Mouse (Mus musculus) embryo, embryonic 11.5 days (tissue): ENCODE measurements around the gene Crxos.
"Not testable (repeated sequence)": the region's sequence is repeated elsewhere in the genome, so short reads cannot be mapped to it uniquely, and the experiment has no call there.

Source experiments
- DNase-seq: peaks from one replicate; pipeline ENCODE4 v3.0.0-alpha.2; 2012; ENCODE audit warnings: low read depth, low spot score

The Crxos gene

DNA sequence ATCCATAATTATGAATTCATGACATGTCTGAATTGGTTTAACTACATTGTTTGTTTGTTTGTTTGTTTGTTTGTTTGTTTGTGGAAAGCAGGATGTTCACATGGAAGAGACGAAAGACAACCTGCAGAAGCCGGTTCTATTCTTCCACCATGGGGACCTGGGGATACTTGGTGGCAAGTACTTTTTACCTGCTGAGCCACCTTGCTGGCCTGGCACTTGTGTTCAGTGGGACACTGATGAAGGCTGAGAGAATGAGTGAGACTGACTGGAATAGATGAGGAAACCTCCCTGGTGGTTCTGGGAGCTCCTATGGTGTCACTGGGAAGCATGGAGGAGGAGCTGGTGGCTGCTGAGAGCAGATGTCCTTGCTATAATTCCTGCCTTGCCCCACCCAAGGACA is at the start of gene Crxos:
Gene Crxos (plus strand): TSS at position 301 of the 400 bp plus-strand sequence.
- no peak for DNase-seq

- DNase-seq = no peak
Measured at GRCm38 (mm10) chr7:15839578-15839977, 42.8 kb upstream of the Crxos start, which contains the start of gene Obox6. Gene Obox6, minus strand, starts transcription at chr7:15839678.

DNA sequence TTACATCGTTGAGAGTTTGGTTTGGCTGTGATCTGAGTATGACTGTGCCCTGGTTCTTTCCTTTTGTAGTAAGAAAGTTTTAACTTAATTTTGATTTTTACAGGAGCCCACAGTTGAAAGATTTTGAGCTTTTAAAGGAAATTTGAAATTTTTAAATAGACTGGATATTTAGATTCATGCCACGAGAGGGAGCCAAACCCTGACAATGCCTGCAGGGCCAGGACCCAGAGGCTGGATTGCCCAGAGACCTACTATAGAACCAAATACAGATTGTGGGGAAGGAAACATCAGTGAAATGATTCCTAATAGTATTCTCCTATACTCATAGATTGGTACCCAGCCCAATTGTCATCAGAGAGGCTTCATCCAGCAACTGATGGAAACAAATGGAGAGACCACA is 22.8 kb upstream of the Crxos start:
- no peak for DNase-seq

- no peak for DNase-seq
Measured at GRCm38 (mm10) chr7:15864104-15864503, 18.3 kb upstream of the Crxos start.

DNA sequence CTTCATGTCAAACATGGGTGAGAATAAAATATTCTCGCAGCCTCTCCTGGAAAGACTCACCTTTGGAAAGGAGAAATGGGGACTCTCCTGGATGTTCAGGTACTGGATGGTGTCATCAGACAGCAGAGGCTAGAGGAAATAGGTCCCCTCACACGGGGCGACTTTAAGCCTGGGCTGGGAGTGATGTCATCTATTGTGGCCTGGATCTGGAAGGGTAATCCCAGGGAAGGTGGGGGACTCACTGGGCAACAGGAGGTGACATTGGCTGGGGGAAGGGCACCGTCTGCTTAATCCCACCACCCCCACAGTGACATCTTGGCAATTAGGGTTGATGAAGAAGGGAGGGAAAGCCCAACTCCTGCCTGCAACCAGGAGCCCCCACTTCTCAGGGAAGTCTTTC is 2.7 kb upstream of the Crxos start, which contains the start of gene Crx:
Gene Crx (minus strand): TSS at position 213 of the 400 bp plus-strand sequence.
- DNase-seq = no peak

DNA sequence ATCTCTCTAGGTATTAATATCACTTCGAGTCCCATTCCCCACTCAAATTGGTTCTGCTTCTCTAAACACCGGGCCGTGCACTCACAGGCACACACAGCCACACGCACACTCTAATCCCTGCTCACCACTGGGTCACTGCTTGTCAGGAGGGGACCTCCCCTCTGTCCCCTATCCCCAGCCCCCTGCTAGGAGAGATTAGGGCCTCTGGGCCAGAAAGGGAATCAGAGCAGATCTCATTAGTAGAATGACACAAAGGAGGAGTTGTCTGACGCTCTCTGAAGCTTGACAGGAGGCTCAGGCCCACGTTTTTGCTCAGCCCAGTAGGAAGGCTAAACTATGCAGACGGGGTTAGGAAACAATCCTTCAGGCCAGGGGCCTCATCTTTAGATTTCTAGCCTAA is 1.0 kb upstream of the Crxos start:
- DNase-seq = no peak

DNA sequence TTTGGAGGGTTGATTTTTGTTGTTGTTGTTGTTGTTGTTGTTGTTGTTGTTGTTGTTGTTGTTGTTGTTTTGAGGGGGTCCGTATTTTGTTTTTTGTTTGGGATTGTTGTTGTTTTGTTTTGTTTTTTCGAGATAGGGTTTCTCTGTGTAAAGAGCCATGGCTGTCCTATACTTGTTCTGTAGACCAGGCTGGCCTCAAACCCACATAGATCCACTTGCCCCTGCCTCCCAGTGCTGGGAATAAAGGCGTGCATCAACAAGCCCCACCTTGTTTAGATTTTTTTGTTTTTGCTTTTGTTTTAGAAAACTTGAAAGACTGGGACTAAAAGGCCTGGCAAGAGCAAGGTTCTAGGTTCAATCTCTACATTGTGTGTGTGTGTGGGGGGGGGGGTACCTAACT is 586 bp upstream of the Crxos start:
- no peak for DNase-seq

GRCm38 (mm10) chr7:15884127-15884526 is 1.7 kb downstream of the Crxos start:
- no peak for DNase-seq

DNA sequence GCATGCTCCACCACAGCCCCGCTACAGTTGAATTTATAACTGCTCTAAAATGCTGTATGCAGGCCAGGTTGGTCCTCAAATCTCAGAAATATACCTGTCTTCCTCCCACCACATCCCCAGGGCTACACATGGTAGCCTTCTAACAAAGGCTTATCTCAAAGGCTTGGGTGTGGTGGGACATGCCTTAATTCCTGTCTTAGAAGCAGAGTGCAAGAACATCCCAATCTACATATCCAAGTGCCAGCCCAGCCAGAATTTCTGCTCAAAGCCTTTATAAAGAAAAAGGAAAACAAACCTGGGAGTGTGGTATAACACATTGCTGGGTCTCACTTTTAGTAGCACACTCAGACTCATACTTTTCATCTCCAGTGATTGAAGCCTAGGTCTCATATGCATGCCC is 11.8 kb downstream of the Crxos start:
- DNase-seq = no peak

DNA sequence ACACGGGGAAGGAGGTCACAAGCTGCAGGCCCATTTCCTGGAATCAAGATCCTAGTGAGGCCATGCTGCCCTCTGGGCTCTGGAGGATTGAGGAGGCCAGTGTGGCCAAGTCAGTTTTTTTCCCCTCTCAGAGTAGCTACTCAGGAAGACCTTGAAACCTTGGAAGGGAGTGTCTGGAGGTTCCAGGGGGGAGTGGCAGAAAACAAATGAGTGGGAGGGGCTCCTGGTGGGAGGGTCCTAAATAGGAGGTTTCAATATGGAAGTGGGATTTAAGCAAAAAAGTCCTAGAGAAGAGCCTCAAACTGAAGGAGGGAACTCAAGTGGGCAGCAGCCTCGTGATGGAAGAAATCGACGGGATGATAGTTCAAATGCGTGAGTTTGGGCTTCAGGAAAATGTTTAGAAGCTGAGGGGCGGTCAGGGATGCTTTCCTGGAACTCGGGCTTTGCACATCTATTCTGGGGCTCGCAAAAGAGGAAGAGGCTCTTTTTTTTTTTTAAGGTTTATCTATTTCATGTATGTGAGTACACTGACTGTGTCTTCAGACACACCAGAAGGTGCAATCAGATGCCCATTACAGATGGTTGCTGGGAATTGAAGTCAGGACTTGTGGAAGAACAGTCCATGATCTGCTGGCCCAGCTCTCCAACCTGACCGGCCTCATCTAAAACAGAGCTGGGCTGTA is 19.1 kb downstream of the Crxos start:
- no peak for DNase-seq

DNA sequence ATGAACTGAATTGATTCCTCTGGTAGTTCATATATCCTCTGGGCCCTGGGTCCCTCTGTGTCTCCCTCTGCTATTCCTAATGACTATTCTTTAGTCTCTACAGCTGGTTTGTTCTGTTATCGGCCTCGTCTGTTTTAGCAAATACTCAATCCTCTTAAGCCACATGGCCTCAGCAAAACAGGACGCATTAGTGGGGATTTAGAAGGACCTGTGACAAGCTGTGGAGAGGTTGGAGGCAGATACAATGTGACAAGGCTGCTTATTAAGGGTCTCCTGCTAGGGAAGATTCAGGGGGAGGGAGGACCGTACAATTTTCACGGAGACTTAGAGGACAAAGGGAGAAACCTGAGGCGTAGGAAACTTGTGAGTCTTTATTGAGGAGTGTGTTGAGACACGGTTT is 23.4 kb downstream of the Crxos start:
- DNase-seq = no peak

DNA sequence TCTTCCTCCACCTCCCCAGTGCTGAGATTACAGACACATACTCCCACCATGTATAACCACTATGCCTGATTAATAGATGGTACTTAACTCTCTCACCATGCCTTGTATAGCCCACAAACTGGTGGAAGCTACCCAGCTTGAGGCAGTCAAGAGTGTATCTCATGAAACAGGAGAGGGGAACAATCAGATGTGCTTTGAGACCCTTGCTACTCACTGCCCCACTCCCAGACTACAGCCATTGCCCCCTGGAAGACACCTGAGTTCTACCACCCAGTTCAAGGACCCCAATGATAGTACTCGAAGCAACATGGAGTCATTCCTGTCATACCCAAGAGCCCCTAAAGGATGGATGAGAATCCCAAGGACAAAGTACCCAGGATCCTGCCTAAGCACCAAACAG is 24.2 kb downstream of the Crxos start:
- no peak for DNase-seq

GRCm38 (mm10) chr7:15907971-15908590 is 25.7 kb downstream of the Crxos start:
- DNase-seq = no peak

DNA sequence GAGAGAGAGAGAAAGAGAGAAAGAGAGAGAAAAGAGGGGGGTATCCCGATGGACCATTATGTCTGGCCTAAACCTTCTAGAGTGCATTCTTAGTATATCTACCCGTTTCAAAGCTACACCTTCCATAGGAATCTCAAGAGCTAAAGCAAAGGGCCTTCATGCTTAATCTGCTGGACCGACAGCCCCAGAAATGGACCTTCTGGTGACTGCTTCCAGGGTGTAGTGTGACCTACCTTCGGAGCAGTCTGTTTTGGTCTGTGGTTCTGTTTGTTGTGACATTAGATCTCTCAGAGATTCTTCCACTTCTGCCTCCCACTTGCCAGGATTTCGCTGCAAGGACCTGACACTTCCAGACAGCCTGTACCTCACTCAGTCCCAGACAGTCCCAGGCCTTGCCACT is 28.1 kb downstream of the Crxos start:
- DNase-seq = no peak

- peak; percentile 77 for DNase-seq
Measured at GRCm38 (mm10) chr7:15912183-15912582, 29.8 kb downstream of the Crxos start.

DNA sequence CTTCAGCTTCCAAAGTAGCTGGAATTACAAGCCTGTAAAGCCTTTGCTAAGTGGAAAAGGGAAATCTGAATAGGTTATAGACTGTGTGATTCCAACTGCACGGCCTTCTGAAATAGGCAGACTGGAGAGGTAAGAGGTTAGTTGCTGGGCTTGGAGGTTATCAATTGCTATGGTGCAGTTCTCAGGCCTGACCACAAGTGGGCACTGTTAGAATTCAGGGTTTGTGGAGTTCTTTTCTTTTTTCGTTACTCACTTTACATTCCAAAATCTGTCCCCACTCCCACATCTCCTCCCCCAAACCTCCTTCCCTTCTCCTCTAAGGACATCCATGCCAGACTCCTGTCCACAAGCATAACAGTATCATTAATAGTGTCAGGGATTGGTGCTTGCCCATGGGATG is 31.8 kb downstream of the Crxos start:
- DNase-seq = peak; percentile 24

DNA sequence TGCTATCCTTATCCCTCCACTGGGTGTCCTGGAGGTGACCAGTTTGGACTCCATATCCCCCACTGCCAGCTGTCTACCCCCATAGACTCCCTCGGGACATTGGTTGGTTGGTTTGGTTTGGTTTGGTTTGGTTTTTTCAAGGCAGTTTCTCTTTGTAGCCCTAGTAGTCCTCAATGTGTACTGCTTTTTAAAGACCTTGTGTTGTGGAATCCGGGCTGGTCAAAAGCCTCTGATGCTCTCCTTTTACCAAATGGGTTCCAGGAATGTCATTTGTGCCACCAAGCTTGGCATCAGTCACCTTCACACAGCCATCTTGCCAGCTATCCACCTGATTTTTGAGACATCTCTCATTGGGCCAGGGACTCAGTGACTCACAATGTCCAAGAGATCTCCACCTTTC is 32.3 kb downstream of the Crxos start:
- DNase-seq = no peak

DNA sequence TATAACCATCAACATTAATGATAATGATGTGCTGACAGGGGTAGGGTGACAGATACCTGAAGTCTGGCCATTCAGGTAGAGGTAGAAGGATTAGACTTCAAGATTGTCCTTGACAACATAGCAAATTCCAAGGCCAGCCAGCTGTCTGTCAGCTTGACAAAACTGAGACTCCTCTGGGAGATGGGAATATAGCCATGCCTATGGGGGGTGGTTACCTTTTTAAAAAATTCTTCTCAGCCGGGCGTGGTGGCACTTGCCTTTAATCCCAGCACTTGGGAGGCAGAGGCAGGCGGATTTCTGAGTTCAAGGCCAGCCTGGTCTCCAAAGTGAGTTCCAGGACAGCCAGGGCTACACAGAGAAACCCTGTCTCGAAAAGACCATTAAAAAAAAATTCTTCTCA is 33.3 kb downstream of the Crxos start:
- DNase-seq = not testable (repeated sequence)

- DNase-seq = no peak
Measured at GRCm38 (mm10) chr7:15916134-15916723, 33.8 kb downstream of the Crxos start.

GRCm38 (mm10) chr7:15916996-15917395 is 34.6 kb downstream of the Crxos start:
- DNase-seq = no peak

- no peak for DNase-seq
Measured at GRCm38 (mm10) chr7:15918371-15918770, 36.0 kb downstream of the Crxos start.

DNA sequence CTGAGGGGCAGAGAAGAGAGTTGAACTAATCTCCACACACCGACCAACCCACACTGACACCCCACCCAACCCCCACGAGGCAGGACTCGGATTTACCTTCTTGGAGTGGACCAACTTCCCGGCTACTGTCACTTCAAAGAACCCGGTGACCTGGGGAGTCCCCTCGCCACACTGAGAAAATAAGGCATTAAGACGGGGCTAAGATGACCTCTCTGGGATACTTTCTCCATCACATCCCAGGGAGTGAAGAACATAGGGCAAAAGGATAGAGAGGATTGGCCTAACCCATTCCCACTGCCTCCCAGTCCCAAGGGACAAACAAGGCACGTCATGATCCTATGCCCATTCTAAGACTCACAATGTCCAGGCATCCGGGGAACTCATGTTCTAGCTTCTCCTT is 37.5 kb downstream of the Crxos start:
- DNase-seq = no peak

- DNase-seq = no peak
Measured at GRCm38 (mm10) chr7:15920645-15921190, 38.3 kb downstream of the Crxos start.
